In the genomic region with DNA sequence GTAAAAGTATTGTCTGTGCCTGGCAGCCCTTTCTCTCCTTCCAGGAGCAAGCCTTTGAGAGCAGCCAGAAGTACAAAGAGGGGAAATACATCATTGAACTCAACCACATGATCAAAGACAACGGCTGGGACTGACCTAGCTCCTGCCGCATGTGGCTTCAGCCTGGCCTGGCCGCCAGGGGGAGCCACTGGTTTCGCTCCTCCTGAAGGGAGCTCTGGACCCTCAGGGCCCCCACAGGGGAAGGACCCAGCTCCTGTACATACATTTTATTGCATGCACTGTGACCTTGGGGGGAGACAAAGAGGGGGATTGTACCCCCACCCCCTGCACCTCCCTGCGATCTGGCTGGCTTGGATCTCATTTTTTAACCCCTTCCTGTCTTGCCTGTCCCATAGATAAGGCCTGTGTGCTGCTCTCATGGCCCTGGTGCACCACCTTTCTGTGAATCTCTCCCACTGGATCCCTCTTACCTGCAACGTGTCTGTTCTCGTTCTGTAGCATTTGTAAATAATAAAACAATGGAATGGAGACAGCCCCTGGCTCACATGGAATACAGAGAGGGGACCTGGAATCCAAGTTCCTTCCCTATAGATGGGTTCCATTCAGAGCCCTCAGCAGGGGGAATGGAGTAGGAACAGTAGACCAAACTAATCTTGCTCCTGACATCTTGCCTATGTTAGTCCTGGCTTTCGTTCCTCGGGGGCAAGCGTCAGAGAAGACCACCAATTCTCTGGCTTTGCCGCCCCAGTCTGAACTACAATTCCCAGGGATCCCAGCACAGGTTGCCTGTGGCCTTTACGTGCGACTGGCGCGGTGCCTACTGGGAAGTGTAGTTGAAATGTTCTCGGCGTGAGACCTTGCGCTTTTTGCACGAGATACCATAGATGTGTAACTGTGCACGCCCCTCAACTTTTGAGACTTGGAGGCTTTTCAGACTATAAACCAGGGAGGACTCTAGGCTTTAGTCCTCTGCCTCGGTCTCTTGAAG, we compare ENCODE assay signal across 8 mouse cellular contexts. TPM values are rescaled to one million over a fixed set of nuclear protein-coding genes. Genes with fewer than 3 reads are reported as not detected.
A peak's percentile ranks its signal among the peaks of the same experiment; 100 is the strongest.
DNase-seq lines count a peak whose midpoint lies in the region; ATAC-seq lines count a peak whose summit lies in the region.

No protein-coding gene starts in this region.

- peak; percentile 87 for DNase-seq in R1 (ENCODE audit: low read depth, low spot score)
- DNase-seq in cerebellum, adult 8-10 months: peak; percentile 86
- peak; percentile 96 for DNase-seq in hindbrain, embryonic 11.5 days (ENCODE audit: low spot score)
- DNase-seq in layer of hippocampus, postnatal 25 days (ENCODE audit: extremely low spot score in 1 of 2, low spot score in 1 of 2): peak; percentile 71 to 86
- peak; percentile 92 for DNase-seq in lung, postnatal 4 days
- peak; percentile 86 to 91 for DNase-seq in right cerebral cortex, adult 2 months (ENCODE audit: low spot score in 2 of 2)
- peak; percentile 77 for DNase-seq in yolk sac, embryonic 10.5 days (ENCODE audit: low spot score)

- under 1% methylated on average over 21 of the region's 21 CpGs for WGBS in hindbrain, embryonic 11.5 days

- H3K4me1 ChIP-seq in hindbrain, embryonic 11.5 days (replicated peaks; ENCODE audit: control insufficient read depth, insufficient read depth, low read length): peaks cover 10% of the 10 kb centered on the region

- peak overlapping the region; percentile 34 for H3K9ac ChIP-seq in hindbrain, embryonic 11.5 days (ENCODE audit: low read depth, low read length)

- H3K9me3 ChIP-seq in hindbrain, embryonic 11.5 days (ENCODE audit: control insufficient read depth, low read length): no peaks in the 10 kb centered on the region

- H3K27ac ChIP-seq in hindbrain, embryonic 11.5 days (ENCODE audit: low read depth, low read length): peak overlapping the region; percentile 77

- ATAC-seq in frontal cortex, adult (ENCODE audit: low TSS enrichment): peak; percentile 41; the same call in 1 of the 2 replicates
- peak; percentile 77 for ATAC-seq in hindbrain, embryonic 11.5 days (ENCODE audit: low FRiP score)

- H3K36me3 ChIP-seq in hindbrain, embryonic 11.5 days (ENCODE audit: control insufficient read depth, insufficient read depth, low read length): peaks cover 6% of the 10 kb centered on the region; the same call in 1 of the 2 replicates

- H3K4me2 ChIP-seq in hindbrain, embryonic 11.5 days (replicated peaks; ENCODE audit: low read depth, low read length): peak overlapping the region; percentile 92

- H3K4me3 ChIP-seq in hindbrain, embryonic 11.5 days (ENCODE audit: low read depth, low read length): peak overlapping the region; percentile 43

- no peaks in the 10 kb centered on the region for H3K27me3 ChIP-seq in hindbrain, embryonic 11.5 days (ENCODE audit: control insufficient read depth, insufficient read depth, low read length)

RNA-seq across cellular contexts. Expression of a gene that starts 1.0 kb away (rescaled TPM):
- polyA plus RNA-seq in hindbrain, embryonic 11.5 days (2014; fragmentation: Nextera tagmentation; extraction: Ambion mirVana): 0.25 and 0.79 TPM in 2 replicates
- under 1 TPM; 0.39 to 0.82 TPM for total RNA-seq in layer of hippocampus, postnatal 25 days (2021)

RNA-seq across cellular contexts. Expression of a gene that starts 3.5 kb away (rescaled TPM):
- 114 and 119 TPM in 2 replicates for polyA plus RNA-seq in hindbrain, embryonic 11.5 days (2014; fragmentation: Nextera tagmentation; extraction: Ambion mirVana)
- 100 to 1,000 TPM; 268 to 293 TPM for total RNA-seq in layer of hippocampus, postnatal 25 days (2021)

RNA-seq across cellular contexts. Expression of a gene that starts 12.0 kb away (rescaled TPM):
- 313 and 330 TPM in 2 replicates for polyA plus RNA-seq in hindbrain, embryonic 11.5 days (2014; fragmentation: Nextera tagmentation; extraction: Ambion mirVana)
- total RNA-seq in layer of hippocampus, postnatal 25 days (2021): 10 to 100 TPM; 53.3 to 55.0 TPM

RNA-seq across cellular contexts. Expression of a gene that starts 14.1 kb away (rescaled TPM):
- 0.97 and 1.4 TPM in 2 replicates for polyA plus RNA-seq in hindbrain, embryonic 11.5 days (2014; fragmentation: Nextera tagmentation; extraction: Ambion mirVana)
- 1 to 10 TPM; 1.7 to 4.3 TPM for total RNA-seq in layer of hippocampus, postnatal 25 days (2021)

RNA-seq across cellular contexts. Expression of a gene that starts 17.2 kb away (rescaled TPM):
- polyA plus RNA-seq in hindbrain, embryonic 11.5 days (2014; fragmentation: Nextera tagmentation; extraction: Ambion mirVana): 14.6 and 16.3 TPM in 2 replicates
- 10 to 100 TPM; 80.3 to 95.6 TPM for total RNA-seq in layer of hippocampus, postnatal 25 days (2021)

Comparison
In these comparisons a context has a peak if more than half of its experiments do, and no peak if none do; other contexts are left out.
1. Peak in every context shown above with its lines: DNase-seq, ATAC-seq, H3K4me3 ChIP-seq and H3K27ac ChIP-seq.